Mouse (Mus musculus) heart, postnatal 0 days (tissue): Measurements from ENCODE around the gene Pdlim3.

Experiments used
- CTCF ChIP-seq: IDR thresholded peaks from 2 replicates; pipeline ENCODE4 v1.5.1; 2016; ENCODE audit warnings: antibody characterized with exemption, control low read depth, low read depth
- EP300 ChIP-seq: IDR thresholded peaks from 2 replicates; pipeline ENCODE4 v1.6.1; 2016; ENCODE audit warnings: antibody characterized with exemption, low read depth

GRCm38 (mm10) chr8:45876397-45876796, 8.9 kb upstream of the Pdlim3 start:
- no peak for TF ChIP-seq CTCF
- TF ChIP-seq EP300 = no peak
